Mouse (Mus musculus) heart, postnatal 10 days (tissue): ENCODE results near the gene Slc16a8. TPM values are rescaled to one million over a fixed set of nuclear protein-coding genes. Genes with fewer than 3 reads are reported as not detected.

Experiments used
- DNase-seq, 2 experiments: peaks; one replicate each; pipeline ENCODE4 v3.0.0; 2021
- intact Hi-C: fragments of 180-260 bp; cut with DNase I; formaldehyde crosslinking; loops from one replicate; pipeline ENCODE4 v1.15.1; 2025
- total RNA-seq, 2 experiments: library from RNA; stranded (reverse); gene quantifications; 2 replicates each; pipeline ENCODE4 v1.2.3; 2021

Slc16a8 gene
- total RNA-seq, 2 experiments from 2014 or later = 0.15 to 0.24 TPM

GRCm38 (mm10) chr15:79265384-79265783 is 10.8 kb upstream of the Slc16a8 start:
- intact Hi-C loops = no loop called here
- DNase-seq = no peak

GRCm38 (mm10) chr15:79263726-79264125 is 9.2 kb upstream of the Slc16a8 start:
- DNase-seq = no peak
- intact Hi-C loops = no loop called here

GRCm38 (mm10) chr15:79262786-79263309 is 8.3 kb upstream of the Slc16a8 start:
- DNase-seq = no peak
- intact Hi-C loops = no loop called here

GRCm38 (mm10) chr15:79262375-79262774 is 7.8 kb upstream of the Slc16a8 start:
- intact Hi-C loops = no loop called here
- peak in 1 of 2 experiments; percentile 25 for DNase-seq

- intact Hi-C loops = no loop called here
- DNase-seq = no peak
Observed at GRCm38 (mm10) chr15:79261757-79262156, 7.2 kb upstream of the Slc16a8 start.

- peak; percentile 44 to 58 for DNase-seq
- intact Hi-C loops = no loop called here
Observed at GRCm38 (mm10) chr15:79261095-79261725, 6.6 kb upstream of the Slc16a8 start.

- intact Hi-C loops = no loop called here
- DNase-seq = no peak
Observed at GRCm38 (mm10) chr15:79258521-79258920, 4.0 kb upstream of the Slc16a8 start.

- no peak for DNase-seq
- intact Hi-C loops = no loop called here
Observed at GRCm38 (mm10) chr15:79252580-79252979, 2.0 kb downstream of the Slc16a8 start.

GRCm38 (mm10) chr15:79251781-79252491 is 2.6 kb downstream of the Slc16a8 start:
- DNase-seq = peak; percentile 40 to 45
- intact Hi-C loops = no loop called here

GRCm38 (mm10) chr15:79251168-79251567 is 3.4 kb downstream of the Slc16a8 start:
- DNase-seq = no peak
- intact Hi-C loops = no loop called here

GRCm38 (mm10) chr15:79250236-79250635 is 4.3 kb downstream of the Slc16a8 start:
- DNase-seq = no peak
- intact Hi-C loops = no loop called here

- DNase-seq = no peak
- intact Hi-C loops = no loop called here
Observed at GRCm38 (mm10) chr15:79245321-79245720, 9.2 kb downstream of the Slc16a8 start.

- DNase-seq = peak; percentile 49 to 52
- intact Hi-C loops = loop anchor here (5.0 kb wide), 2 partner anchors 133 to 363 kb away; partner anchors contain the start of gene Dmc1
Observed at GRCm38 (mm10) chr15:79244071-79244893, 10.3 kb downstream of the Slc16a8 start.

- peak; percentile 98 to 99 for DNase-seq
Observed at GRCm38 (mm10) chr15:79243234-79244042, 11.1 kb downstream of the Slc16a8 start.

GRCm38 (mm10) chr15:79242574-79243233 is 11.9 kb downstream of the Slc16a8 start:
- intact Hi-C loops = loop anchor here (1.0 to 5.0 kb wide), 3 partner anchors 135 to 365 kb away; partner anchors contain the start of gene Dmc1
- DNase-seq = no peak

More at GRCm38 (mm10) chr15:79243234-79244042, 11.1 kb downstream of the Slc16a8 start:
- intact Hi-C loops = loop anchor here (1.0 to 5.0 kb wide), 3 partner anchors 134 to 364 kb away; partner anchors contain the start of gene Dmc1

- intact Hi-C loops = no loop called here
- DNase-seq = no peak
Observed at GRCm38 (mm10) chr15:79238036-79238435, 16.5 kb downstream of the Slc16a8 start.

GRCm38 (mm10) chr15:79235268-79235667 is 19.3 kb downstream of the Slc16a8 start:
- intact Hi-C loops = no loop called here
- DNase-seq = no peak

GRCm38 (mm10) chr15:79229058-79229821 is 25.3 kb downstream of the Slc16a8 start, which contains the start of the genes Pick1 and Gm49486:
Pick1 (plus strand) TSS chr15:79229173.
Gm49486 (plus strand) TSS chr15:79229391.
- DNase-seq = peak; percentile 91 to 94
- intact Hi-C loops = loop anchor here (10.0 kb wide), 1 partner anchor 426 kb away; the partner anchor contains the start of genes Cby1 and Fam227a
